Mouse (Mus musculus) left cerebral cortex, postnatal 36 days (tissue): ENCODE measurements at regions not wholly inside any gene's neighbourhood (a gene's known extent, or its start where the extent isn't known, plus 50 kb on each side); places are given as distances from the start of the nearest gene placed in this dataset.
A peak's percentile ranks its signal among the peaks of the same experiment; 100 is the strongest.

Experiments used
- DNase-seq, 2 experiments: peaks; one replicate each; pipeline ENCODE4 v3.0.0; 2021 to 2022; ENCODE audit warnings: low spot score in 2 of 2, mixed read lengths in 1 of 2
- intact Hi-C: fragments of 180-260 bp; cut with DNase I; formaldehyde crosslinking; loops from one replicate; pipeline ENCODE4 v1.15.1; 2025

- no peak for DNase-seq
- intact Hi-C loops, result no loop called here
These were observed 60.6 kb upstream of the Kras start for GRCm38 (mm10) chr6:145310601-145311000.

- intact Hi-C loops, result loop anchor here (5.0 kb wide), 2 partner anchors 33 to 57 kb away; partner anchors contain the start of gene Kras
- no peak for DNase-seq
These were observed 59.0 kb upstream of the Kras start for GRCm38 (mm10) chr6:145309025-145309424.

- intact Hi-C loops, result loop anchor here (5.0 kb wide), 2 partner anchors 35 to 55 kb away; partner anchors contain the start of gene Kras
- no peak for DNase-seq
These were observed 57.2 kb upstream of the Kras start for GRCm38 (mm10) chr6:145307237-145307636.

GRCm38 (mm10) chr6:145306331-145307124 is 56.5 kb upstream of the Kras start:
- DNase-seq, result peak; percentile 45 to 60
- intact Hi-C loops, result loop anchor here (5.0 kb wide), 2 partner anchors 36 to 54 kb away; partner anchors contain the start of gene Kras

GRCm38 (mm10) chr6:145305669-145306068 is 55.6 kb upstream of the Kras start:
- DNase-seq, result no peak
- intact Hi-C loops, result loop anchor here (5.0 kb wide), 2 partner anchors 37 to 53 kb away; partner anchors contain the start of gene Kras

GRCm38 (mm10) chr6:145303641-145304070 is 53.6 kb upstream of the Kras start:
- peak in 1 of 2 experiments; percentile 24 for DNase-seq
- intact Hi-C loops, result no loop called here

GRCm38 (mm10) chr6:145302907-145303640 is 53.0 kb upstream of the Kras start:
- DNase-seq, result no peak
- intact Hi-C loops, result no loop called here

- no peak for DNase-seq
These were observed 52.1 kb upstream of the Kras start for GRCm38 (mm10) chr6:145302105-145302504.

GRCm38 (mm10) chr6:145300266-145300858 is 50.3 kb upstream of the Kras start:
- DNase-seq, result no peak

More at GRCm38 (mm10) chr6:145302105-145302504, 52.1 kb upstream of the Kras start:
- intact Hi-C loops, result no loop called here

More at GRCm38 (mm10) chr6:145300266-145300858, 50.3 kb upstream of the Kras start:
- intact Hi-C loops, result no loop called here
